Mouse (Mus musculus) CH12F3 (cell line): ENCODE measurements around the gene Gm20388.

Experiments used
- in situ Hi-C: fragments of 300-500 bp; cut with MboI; formaldehyde crosslinking; loops from 2 replicates; pipeline ENCODE4 v1.14.3; 2020; ENCODE audit warnings: low sequenced_read_pairs

Gm20388 gene

DNA sequence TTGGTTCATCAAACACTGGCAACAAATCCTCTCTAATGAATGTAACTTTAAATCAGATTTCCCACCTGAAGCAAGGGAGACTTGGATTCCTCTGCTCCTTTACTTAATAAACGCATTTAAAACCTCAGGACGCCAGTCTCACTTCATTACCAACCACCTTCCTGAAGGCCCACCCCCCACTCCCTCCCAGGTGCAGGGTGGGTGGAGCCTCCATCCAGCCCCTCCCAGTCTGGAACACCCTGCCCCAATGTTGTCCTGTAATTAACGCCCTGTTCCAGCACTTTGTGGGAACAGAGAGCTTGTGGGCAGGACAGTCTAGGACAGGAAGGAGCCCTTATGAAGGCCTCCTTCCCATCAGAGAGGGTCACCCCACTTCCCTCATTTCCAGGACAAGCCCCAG, 1883.5 kb downstream of the Gm20388 start:
- in situ Hi-C loops: no loop called here

DNA sequence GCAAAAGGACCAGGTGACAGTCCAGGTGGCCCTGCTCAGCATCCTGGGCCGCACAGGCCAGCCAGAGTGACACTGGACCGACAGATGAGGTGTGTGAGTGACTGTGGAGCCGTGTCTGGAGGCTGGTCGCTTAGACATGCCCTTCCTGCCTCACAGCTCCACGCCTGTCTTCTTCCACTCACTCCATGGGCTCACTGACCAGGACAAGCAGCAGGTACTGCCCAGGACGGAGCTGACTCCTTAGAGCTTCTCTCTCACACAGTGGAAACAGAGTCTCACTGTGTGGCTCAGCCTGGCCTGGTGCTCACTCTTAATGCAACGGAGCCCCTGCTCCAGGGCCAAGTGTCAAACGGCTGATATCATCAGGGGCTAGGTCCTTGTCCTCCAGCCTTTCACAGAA, 1884.8 kb downstream of the Gm20388 start:
- in situ Hi-C loops: no loop called here

DNA sequence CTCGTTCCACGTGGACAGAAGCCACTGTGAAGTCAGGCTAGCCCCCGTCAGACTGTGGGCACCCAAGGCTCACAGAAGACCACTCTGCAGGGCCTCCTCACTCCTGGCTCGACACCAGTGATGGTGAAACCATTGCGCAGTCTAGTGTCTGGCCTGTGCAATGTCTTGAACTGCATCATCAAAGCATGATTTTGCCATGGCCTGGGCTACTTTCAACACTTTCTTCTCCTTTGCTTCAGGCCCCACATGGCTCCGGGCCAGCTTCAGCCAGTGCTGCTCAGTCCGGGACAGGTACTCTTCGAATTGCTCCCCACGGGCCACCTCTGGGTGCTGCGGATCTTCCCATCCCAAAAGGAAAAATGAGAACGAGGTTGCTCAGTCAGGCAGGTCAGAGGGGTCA, 1885.8 kb downstream of the Gm20388 start:
- in situ Hi-C loops: no loop called here

DNA sequence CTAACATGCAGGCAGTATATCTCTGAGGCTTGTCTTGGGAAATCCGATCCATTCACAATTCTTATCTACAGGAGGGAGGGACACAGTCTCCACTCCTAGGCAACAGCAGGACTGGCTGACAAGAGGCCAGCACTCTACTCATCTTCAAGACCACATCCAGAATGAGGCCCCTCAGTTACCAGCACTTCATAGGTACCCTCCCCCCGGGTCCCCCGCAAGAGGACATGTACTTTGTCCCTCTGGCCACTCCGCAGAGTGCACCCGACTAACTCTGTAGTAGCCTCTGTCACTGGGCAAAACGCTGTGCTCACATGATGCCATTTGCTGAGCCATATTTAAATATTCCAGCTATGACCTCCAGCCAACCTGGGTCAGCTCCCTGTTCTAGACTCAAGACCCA, 1887.8 kb downstream of the Gm20388 start:
- in situ Hi-C loops: no loop called here

DNA sequence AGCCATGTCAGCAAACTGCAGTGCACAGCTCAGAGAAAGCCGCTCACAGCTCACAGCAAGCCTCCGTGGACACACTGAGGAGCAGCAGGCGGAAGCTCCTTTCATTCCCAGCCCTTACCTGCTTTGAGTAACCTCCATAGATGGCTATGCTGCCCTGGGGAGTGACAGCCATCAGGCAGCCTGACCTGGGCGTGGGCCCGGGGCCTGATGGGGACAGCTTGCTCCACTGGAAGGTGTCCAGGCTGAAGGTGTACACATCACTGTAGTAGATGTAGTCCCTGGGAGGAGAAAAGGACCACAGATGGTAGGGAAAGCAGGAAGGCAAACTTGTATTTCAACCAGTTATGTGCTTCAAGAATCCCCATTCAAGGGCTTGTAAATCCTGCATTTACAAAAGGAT, 1894.2 kb downstream of the Gm20388 start:
- in situ Hi-C loops: no loop called here

DNA sequence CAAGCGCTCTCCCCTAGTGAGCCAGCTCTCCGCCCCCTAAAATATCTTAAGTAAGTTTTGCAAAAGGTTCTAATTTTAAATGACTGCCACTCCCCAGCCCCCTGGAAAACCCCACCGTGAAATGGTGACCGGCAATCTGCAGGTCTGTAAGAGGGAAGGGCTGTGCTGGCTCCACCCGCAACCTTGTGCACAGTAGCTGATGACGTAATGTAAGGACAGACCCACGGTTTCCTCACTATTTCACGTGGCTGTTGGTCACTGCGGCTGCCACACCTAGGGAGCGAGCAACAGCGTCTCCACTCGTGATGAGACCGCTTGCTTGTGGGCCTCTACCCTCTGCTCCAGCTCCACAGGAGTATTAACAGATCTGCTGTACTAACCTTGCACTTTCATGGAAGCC, 1895.5 kb downstream of the Gm20388 start:
- in situ Hi-C loops: no loop called here

DNA sequence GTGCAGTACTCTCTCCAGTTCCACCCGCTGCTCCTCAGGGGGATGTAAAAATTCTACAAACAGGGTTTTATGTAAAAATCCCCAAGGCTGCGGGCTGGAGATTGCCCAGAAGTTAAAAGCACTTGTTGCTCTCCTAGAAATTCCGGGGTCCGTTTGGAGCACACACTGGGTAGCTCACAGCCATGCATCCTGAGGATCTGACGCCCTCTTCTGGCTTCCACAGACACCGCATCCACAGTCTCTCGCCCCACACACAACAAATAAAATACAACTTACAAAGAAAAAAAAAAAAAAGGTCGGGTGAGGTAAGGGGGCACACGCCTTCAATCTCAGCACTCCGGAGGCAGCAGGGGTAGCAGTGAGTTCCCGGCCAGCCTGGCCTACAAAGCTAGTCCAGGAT, 1897.4 kb downstream of the Gm20388 start:
- in situ Hi-C loops: no loop called here

DNA sequence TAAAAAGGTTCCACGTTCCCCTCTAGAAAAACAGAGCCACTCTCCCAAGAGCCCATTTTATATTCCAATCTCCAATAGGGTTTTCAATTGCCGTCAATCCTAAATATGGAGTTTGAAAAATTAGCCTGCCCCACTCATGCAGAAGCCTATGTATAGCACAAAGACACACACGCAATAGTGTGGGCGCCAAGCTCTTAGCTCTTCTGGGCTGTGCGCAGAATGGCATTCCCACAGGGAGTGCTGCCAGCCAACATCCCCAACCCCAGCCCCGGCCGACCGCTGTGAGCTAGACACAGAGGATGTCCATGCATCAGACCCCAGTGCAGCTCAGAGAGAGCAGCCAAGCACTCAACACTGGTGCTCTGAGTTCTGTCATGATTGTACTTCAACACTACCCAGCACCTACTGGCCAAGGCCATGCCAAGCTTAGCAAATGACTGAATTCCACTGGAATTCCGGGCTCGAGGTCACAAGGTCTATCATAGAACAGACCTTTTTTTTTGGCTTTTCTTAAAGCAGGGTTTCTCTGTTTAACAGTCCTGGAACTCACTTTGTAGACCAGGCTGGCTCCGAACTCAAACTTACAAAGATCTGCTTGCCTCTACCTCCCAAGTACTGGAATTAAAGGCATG, 1899.0 kb downstream of the Gm20388 start:
- in situ Hi-C loops: no loop called here

DNA sequence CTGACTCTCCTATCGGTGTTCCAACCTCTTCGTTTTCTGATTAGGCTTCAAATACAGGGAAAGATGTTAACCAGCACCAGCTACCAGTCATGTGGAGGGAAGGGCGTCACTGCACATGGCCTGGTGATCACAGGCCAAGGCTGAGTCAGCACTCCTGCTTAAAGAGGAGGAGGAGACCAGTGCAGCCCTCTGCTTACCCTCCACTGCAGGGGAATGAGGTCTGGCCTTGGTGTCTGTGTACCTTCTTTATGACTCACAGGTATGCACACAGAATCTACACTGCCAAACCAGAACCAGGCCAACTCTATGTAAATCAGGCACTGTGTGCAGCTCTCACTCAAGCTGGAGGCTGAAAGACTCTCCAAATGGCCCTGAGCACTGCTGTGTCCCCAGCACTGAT, 1900.9 kb downstream of the Gm20388 start:
- in situ Hi-C loops: no loop called here

DNA sequence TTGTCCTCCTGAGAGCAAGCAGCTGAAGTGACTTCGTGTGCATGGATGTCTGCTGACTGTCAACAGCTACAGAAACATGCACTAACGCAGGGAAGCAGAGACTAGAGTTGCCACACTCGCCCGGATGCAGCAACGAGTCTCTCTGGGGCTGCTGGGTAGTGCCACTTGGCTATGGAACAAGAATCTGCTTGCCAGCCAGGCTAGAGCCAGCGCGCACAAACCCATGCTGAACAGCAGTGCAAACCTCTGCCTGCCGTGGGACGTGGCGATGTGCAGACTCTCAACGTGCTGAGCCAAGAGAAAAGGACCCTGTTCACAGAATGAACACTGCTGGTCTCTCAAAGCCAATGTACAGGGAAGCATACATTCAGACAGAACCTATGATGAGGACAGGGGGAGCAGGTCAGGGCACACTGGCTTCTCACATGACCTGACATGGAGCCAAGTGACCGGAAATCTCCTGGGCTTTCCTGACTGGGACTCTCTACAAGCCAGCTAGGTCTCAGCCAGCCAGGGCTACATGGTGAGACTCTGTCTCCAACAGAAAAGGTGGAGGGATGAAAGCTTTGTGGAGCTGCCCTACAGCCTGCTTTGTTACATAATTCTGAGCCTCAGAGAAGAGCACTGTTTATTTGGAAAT, 1901.4 kb downstream of the Gm20388 start:
- in situ Hi-C loops: no loop called here

DNA sequence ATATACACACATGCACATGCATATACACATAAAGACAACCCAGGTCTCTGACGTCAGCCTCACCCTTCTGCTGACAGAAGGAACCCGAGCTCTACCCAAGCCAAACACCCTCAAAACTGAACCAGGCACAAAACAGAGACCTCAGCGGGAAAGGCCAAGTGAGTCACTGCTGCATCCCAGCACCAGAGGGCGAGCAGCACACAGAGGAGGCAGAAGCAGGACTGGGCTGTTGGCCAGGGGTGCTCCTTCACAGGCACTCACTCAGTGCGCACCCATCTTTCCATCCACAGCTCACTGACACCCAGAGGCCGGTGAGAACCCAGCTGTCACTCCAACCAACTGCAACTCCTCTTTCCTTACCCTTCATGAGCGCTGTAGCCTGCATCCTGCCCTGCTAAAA, 1907.6 kb downstream of the Gm20388 start:
- in situ Hi-C loops: no loop called here

DNA sequence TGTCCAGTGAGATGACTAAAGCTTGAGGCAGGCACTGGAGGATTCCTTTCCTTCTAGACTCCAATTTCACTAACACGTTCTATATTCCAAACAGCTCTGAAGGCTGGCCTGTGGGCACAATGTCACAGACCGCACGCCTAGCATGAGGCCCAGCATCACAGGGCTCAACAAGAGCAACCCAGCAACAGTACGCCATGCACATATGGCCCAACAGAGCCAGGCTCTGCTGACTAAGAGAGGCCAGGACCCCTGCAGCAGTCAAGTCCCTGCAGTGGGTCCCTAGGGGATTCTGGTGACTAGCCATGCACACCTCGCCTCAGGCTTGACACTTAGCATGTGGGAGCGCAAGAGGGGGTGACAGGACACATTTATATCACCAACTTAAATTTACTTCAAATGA, 1910.2 kb downstream of the Gm20388 start:
- in situ Hi-C loops: no loop called here

DNA sequence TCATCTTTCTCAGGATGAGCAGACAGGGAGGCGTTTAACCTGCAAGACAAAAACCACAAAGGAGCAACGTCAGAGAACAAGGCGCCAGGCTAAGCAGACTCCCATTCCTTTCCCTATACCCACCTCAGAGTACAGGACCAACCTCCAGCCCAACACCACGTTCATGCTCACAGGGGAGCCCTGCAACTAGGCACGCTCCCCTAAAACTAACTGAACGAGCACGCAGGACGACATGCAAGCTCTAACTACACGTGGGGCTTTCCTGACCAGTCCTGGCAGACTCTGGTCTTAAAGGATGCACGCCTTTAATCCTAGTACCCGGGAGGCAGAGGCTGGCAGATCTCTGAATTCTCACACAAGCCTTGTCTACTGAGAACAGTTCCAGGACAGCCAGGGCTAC, 1910.7 kb downstream of the Gm20388 start:
- in situ Hi-C loops: no loop called here

DNA sequence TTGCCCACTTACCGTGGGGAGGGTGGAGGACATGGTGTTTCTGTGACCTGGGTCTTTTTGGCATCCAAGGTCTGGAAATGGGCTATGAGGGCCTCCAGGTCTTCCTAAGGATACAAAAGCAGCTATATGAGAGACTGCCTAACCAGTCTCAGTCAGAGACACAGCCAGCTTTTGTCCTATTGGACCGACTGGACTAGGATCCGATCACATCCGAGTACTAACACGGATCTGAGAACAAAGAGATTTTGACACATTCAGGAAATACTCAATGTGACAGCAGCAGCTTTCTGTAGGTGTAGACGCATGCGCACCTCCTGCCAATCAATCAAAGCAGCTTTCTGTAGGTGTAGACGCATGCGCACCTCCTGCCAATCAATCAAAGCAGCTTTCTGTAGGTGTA, 1911.1 kb downstream of the Gm20388 start:
- in situ Hi-C loops: no loop called here

DNA sequence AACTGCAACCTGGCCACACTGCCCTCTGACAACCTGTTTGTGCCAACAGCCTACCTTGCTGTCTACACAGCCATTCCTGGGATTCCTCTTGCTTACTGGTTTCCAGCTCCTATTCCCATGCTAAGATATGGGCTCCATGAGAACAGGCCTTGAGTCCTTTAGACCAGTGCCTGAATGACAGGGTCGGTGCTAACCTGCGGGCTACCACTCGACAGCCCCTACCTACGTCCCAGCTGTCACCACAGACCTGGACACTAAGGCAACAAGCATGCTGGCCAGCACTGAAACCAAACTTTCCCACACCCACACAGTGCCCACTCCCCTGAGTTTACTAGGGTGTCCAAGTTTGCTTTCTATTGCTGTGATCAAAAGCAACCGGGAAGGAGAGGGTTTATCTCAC, 1917.1 kb downstream of the Gm20388 start:
- in situ Hi-C loops: no loop called here

DNA sequence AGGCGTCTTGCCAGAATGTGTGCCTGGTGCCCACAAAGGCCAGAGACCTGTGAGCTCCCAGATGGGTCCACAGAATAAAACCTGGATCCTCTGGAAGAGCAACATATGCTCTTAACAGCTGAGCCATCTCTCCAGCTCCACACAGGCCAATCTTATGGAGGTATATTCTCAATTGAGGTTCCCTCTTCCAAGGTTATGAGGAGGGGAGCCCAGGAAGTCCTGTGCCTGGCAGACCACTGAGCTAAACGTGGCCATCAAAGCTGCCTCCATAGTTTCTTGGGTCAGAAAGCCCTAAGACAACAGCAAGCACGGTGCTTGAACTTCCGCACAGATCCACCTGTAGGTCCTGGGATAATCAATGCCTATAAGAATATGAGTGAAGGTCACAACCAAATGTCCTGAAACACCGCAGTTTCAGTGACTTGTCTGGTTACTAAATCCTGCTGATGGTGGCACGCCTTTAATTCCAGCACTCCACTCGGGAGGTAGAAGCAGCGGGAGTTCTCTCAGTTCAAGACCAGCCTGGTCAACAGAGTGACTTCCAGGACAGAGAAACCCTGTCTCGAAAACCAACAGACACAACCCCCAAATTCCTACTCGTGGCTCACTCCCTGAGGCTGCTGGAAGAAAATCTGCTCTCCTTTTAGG, 1917.9 kb downstream of the Gm20388 start:
- in situ Hi-C loops: no loop called here

DNA sequence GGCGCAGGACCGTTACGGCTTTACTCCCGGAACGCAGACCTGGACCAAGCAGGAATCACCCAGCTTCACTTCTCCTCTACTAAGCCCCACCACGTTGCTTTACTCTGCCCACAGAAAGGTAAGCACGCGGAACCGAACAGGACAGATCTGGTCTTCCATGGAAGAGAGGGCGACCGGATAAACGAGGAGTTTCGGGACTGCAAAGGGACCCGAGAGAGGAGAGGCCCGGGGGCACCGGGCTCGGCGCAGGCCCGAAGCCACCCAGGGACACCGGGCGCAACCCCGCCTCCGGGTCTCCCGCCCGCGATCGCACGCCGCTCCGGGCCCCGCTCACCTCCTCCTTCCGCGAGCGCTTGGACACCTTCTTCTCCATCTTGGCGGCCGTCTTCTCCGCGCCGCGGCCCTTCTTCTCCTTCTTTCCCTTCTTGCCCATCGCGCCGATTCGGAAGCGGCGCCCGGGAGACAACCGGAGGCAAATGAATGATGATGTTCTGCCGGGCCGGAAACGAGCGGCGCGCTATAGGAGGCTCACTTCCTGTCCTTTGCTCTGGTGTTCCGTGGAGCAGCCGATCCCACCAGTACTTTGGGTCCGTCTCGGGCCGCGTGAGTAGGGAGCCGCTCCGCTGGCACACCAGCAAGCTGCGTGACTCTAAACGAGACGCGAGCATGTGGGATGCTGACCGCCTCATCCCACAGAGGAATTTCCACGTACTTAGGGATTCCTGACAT, 1918.6 kb downstream of the Gm20388 start, which contains the start of gene Klhdc4:
TSS of gene Klhdc4 (minus strand) at position 522 of the 729 bp plus-strand sequence.
- in situ Hi-C loops: no loop called here

DNA sequence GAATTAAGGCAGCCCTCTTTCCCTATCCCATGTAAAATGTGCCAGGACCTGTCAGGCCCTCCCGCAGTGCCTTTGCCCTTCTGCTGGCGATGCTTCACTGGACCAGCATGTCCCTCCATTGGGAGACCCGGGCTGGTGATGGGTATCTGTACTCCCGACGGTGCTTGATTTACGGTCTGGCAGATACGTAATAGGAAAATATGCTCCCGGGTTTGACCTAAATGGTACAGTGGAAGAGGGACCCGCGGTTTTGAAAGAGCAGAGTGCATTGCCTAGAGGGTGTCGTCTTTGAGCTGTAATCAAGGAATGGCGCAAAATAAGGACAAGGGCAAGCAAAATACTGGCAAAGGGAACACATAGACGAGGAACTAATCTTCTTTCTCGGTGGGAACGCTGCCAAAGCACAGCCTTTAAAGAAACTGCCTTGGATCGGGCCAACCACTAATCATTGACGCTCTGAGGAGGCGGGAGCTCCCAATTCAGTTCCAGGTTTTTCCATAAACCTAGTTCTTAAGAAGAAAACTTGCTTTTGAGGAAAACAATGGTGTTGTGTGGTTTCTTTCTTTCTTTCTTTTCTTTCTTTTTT, 1919.2 kb downstream of the Gm20388 start:
- in situ Hi-C loops: no loop called here

DNA sequence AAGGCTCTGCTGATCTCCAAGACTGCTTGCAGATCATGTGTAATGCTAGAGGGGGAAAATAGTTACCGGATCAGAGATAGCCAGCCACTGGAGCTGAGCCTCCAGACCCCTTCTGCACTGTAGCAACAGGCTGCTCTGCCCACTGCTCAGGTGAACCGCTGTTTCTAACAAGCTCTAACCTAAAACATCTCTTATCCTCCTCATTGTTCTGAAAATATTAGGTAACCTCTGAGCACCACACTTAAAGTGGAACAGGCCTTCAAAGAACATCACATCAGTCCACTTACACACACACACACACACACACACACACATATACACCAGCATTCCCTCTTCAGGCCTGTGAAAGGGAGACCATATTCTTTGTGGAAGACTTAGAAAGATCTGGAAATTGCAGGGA, 1921.4 kb downstream of the Gm20388 start:
- in situ Hi-C loops: no loop called here

DNA sequence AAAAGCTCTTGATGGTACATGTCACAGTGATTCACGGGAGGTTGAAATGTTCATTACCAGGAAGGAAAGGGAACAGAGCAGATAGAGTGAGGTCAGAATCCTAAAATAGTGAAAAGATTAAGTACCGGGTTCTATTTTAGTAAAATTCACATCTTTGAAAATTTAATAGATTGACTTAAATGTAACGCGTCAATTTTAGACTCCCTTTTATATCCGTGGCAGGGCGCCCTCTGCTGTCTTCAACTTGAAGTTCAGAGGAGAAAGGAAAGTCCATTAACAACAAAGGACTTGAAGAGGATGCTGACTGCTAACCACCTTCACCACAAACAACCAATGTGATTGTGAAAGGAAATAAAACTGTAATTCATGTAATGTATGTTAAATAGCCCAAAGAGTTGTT, 1921.9 kb downstream of the Gm20388 start:
- in situ Hi-C loops: no loop called here

DNA sequence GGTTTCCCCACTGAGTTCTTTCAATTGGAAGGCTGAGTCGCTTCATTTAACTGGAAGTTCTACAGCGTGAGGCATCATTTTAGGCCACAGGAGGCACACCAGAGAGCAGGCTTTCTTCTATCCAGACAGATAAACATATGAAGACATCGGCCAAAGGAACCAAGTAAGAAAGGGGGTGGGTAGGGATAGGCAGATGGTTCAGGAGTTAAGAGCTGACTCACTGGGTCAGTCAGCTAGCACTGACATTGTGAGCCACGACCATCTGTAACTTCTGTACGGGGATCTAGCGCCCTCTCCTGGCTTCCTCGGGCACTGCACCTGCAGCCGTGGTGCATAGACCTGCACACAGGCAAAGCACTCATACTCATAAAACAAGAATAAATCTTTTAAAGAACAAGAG, 1930.6 kb downstream of the Gm20388 start:
- in situ Hi-C loops: no loop called here
